Comparison of ENCODE assay signal across 26 mouse cellular contexts in genomic region chr9:70088786-70089096, GRCm38 (mm10). TPM values are rescaled to one million over a fixed set of nuclear protein-coding genes. Genes with fewer than 3 reads are reported as not detected.
A peak's percentile ranks its signal among the peaks of the same experiment; 100 is the strongest.
DNase-seq lines count a peak whose midpoint lies in the region; ATAC-seq and TF ChIP-seq lines count a peak whose summit lies in the region.
"Had no signal": no experiment of that assay in that cellular context is flagged by ENCODE, and none has a peak within 500 bp of the region (broad histone marks: within the 10 kb centered on the region; RNA-seq: fewer than 3 reads in every experiment).

No protein-coding gene starts in this region.

- H3K4me1 ChIP-seq in heart, postnatal 0 days (ENCODE audit: control insufficient read depth, insufficient read depth) = no peaks in the 10 kb centered on the region
- H3K4me1 ChIP-seq in lung, embryonic 14.5 days (ENCODE audit: insufficient read depth) = peaks cover 4% of the 10 kb centered on the region; the same call in 1 of the 2 replicates
- H3K4me1 ChIP-seq in E14TG2a.4 (replicated peaks; ENCODE audit: low read depth, low read length) = peaks cover 48% of the 10 kb centered on the region
- peaks cover 11% of the 10 kb centered on the region for H3K4me1 ChIP-seq in embryonic facial prominence, embryonic 15.5 days

- intact Hi-C loops in left cerebral cortex, postnatal 4 days (cut with DNase I) = no loop called here

- no peak overlapping the region for H3K27ac ChIP-seq in heart, postnatal 0 days (ENCODE audit: low read depth)
- peak overlapping the region; percentile 42; the same call in 1 of the 2 replicates for H3K27ac ChIP-seq in lung, embryonic 14.5 days (ENCODE audit: low read depth)
- H3K27ac ChIP-seq in embryonic facial prominence, embryonic 15.5 days (replicated peaks) = no peak overlapping the region
- H3K27ac ChIP-seq: forebrain, embryonic 13.5 days; hindbrain, embryonic 13.5 days; limb, embryonic 12.5 days; midbrain, embryonic 13.5 days; neural tube, embryonic 13.5 days had no signal

- no peaks in the 10 kb centered on the region for H3K27me3 ChIP-seq in heart, postnatal 0 days (ENCODE audit: control insufficient read depth, insufficient read depth, low read length)
- H3K27me3 ChIP-seq in lung, embryonic 14.5 days (ENCODE audit: insufficient read depth, low read length) = no peaks in the 10 kb centered on the region
- no peaks in the 10 kb centered on the region for H3K27me3 ChIP-seq in E14TG2a.4 (ENCODE audit: insufficient read depth, low read length)
- H3K27me3 ChIP-seq in embryonic facial prominence, embryonic 15.5 days = no peaks in the 10 kb centered on the region
- H3K27me3 ChIP-seq: forebrain, embryonic 13.5 days; hindbrain, embryonic 13.5 days; limb, embryonic 12.5 days; midbrain, embryonic 13.5 days; neural tube, embryonic 13.5 days had no signal

- H3K4me2 ChIP-seq in heart, postnatal 0 days (ENCODE audit: low read depth, low read length) = 0 out of 2 replicates have a peak overlapping the region, but pooled peaks have one; percentile 12
- no peak overlapping the region for H3K4me2 ChIP-seq in lung, embryonic 14.5 days
- H3K4me2 ChIP-seq in embryonic facial prominence, embryonic 15.5 days (replicated peaks) = no peak overlapping the region
- H3K4me2 ChIP-seq: forebrain, embryonic 13.5 days; heart, embryonic 11.5 days; hindbrain, embryonic 13.5 days; limb, embryonic 12.5 days; liver, embryonic 11.5 days; midbrain, embryonic 13.5 days; neural tube, embryonic 13.5 days had no signal

- 68% methylated on average over 6 of the region's 6 CpGs for WGBS in heart, postnatal 0 days
- WGBS in lung, embryonic 14.5 days = 46% methylated on average over 6 of the region's 6 CpGs
- 59% methylated on average over 6 of the region's 6 CpGs for WGBS in embryonic facial prominence, embryonic 15.5 days

- H3K36me3 ChIP-seq in heart, postnatal 0 days (replicated peaks; ENCODE audit: control insufficient read depth, insufficient read depth, low read length) = no peaks in the 10 kb centered on the region
- no peaks in the 10 kb centered on the region for H3K36me3 ChIP-seq in lung, embryonic 14.5 days (ENCODE audit: insufficient read depth)
- peaks cover 12% of the 10 kb centered on the region; the same call in 1 of the 2 replicates for H3K36me3 ChIP-seq in E14TG2a.4 (ENCODE audit: insufficient read depth, low read length)
- no peaks in the 10 kb centered on the region for H3K36me3 ChIP-seq in embryonic facial prominence, embryonic 15.5 days
- H3K36me3 ChIP-seq: hindbrain, embryonic 13.5 days; limb, embryonic 12.5 days; midbrain, embryonic 13.5 days; neural tube, embryonic 13.5 days had no signal

- ATAC-seq in heart, postnatal 0 days (ENCODE audit: insufficient read depth, low read depth) = no peak
- ATAC-seq in lung, embryonic 14.5 days (ENCODE audit: insufficient read depth) = 0 out of 2 replicates have a peak, but pooled peaks have one; percentile 39
- 0 out of 2 replicates have a peak, but pooled peaks have one; percentile 7 for ATAC-seq in embryonic facial prominence, embryonic 15.5 days (ENCODE audit: insufficient number of reproducible peaks, low FRiP score, low TSS enrichment, low read depth)
- ATAC-seq: forebrain, embryonic 13.5 days; midbrain, embryonic 13.5 days had no signal

- no peak for DNase-seq in heart, postnatal 0 days (ENCODE audit: low spot score)
- DNase-seq in heart, adult 18-20 months = no peak
- DNase-seq in lung, embryonic 14.5 days = no peak
- DNase-seq in lung, postnatal 36 days = no peak
- no peak for DNase-seq in left cerebral cortex, postnatal 4 days
- DNase-seq: cerebellum, adult 11-12 months; cerebellum, adult 9-11 months; embryo, embryonic 11 days; kidney, adult 9 months had no signal

- H3K4me3 ChIP-seq in heart, postnatal 0 days (ENCODE audit: low read depth, low read length) = no peak overlapping the region
- H3K4me3 ChIP-seq in lung, embryonic 14.5 days (ENCODE audit: low read depth, low read length) = no peak overlapping the region
- peak overlapping the region; percentile 24 for H3K4me3 ChIP-seq in E14TG2a.4 (replicated peaks; ENCODE audit: low read length)
- no peak overlapping the region for H3K4me3 ChIP-seq in embryonic facial prominence, embryonic 15.5 days (replicated peaks)
- H3K4me3 ChIP-seq: forebrain, embryonic 13.5 days; hindbrain, embryonic 13.5 days; limb, embryonic 12.5 days; midbrain, embryonic 13.5 days; neural tube, embryonic 13.5 days had no signal

- no peak for TF ChIP-seq EP300 in heart, postnatal 0 days (IDR thresholded peaks at IDR 0.05; ENCODE audit: low read depth)

- H3K9ac ChIP-seq in heart, postnatal 0 days (replicated peaks; ENCODE audit: low read depth, low read length) = no peak overlapping the region
- no peak overlapping the region for H3K9ac ChIP-seq in lung, embryonic 14.5 days
- no peak overlapping the region for H3K9ac ChIP-seq in embryonic facial prominence, embryonic 15.5 days
- H3K9ac ChIP-seq: forebrain, embryonic 13.5 days; hindbrain, embryonic 13.5 days; limb, embryonic 12.5 days; midbrain, embryonic 13.5 days; neural tube, embryonic 13.5 days had no signal

- TF ChIP-seq CTCF in heart, postnatal 0 days (IDR thresholded peaks at IDR 0.05; ENCODE audit: low read depth) = no peak
- TF ChIP-seq CTCF in lung, embryonic 14.5 days (IDR thresholded peaks at IDR 0.05; ENCODE audit: low read depth) = no peak
- TF ChIP-seq CTCF in E14TG2a.4 (conservative IDR thresholded peaks at IDR 0.05; ENCODE audit: low read length) = no peak

- H3K9me3 ChIP-seq in heart, postnatal 0 days (replicated peaks; ENCODE audit: control insufficient read depth, low read length) = no peaks in the 10 kb centered on the region
- H3K9me3 ChIP-seq in lung, embryonic 14.5 days (ENCODE audit: low read depth, low read length) = no peaks in the 10 kb centered on the region
- peaks cover 19% of the 10 kb centered on the region for H3K9me3 ChIP-seq in E14TG2a.4 (ENCODE audit: low read length)
- no peaks in the 10 kb centered on the region for H3K9me3 ChIP-seq in embryonic facial prominence, embryonic 15.5 days (replicated peaks)
- H3K9me3 ChIP-seq: forebrain, embryonic 13.5 days; hindbrain, embryonic 13.5 days; limb, embryonic 12.5 days; midbrain, embryonic 13.5 days; neural tube, embryonic 13.5 days had no signal

RNA-seq across cellular contexts. Expression of gene Gcnt3, which starts 50.9 kb away (rescaled TPM):
- total RNA-seq in heart, postnatal 0 days (2014; rRNA removed; ENCODE audit: low replicate concordance) = not detected in 2 replicates
- 0.04 TPM in 1 of 2 replicates, not detected in the other for polyA plus RNA-seq in heart, postnatal 0 days (2015; fragmentation: Nextera tagmentation; extraction: Ambion mirVana)
- not detected for total RNA-seq in heart, adult 18-20 months (2021)
- 0.18 and 0.21 TPM in 2 replicates for polyA plus RNA-seq in lung, embryonic 14.5 days (2014; fragmentation: Nextera tagmentation; extraction: Ambion mirVana)
- 0.16 and 0.23 TPM in 2 replicates for polyA plus RNA-seq in embryonic facial prominence, embryonic 15.5 days (2015; fragmentation: Nextera tagmentation; extraction: Ambion mirVana)
- not detected for total RNA-seq in left cerebral cortex, postnatal 4 days (2021)
- total RNA-seq: adrenal gland, adult 18-20 months; adrenal gland, postnatal 25 days; gastrocnemius, postnatal 10 days; heart, postnatal 4 days; left cerebral cortex, postnatal 10 days; megakaryocyte-erythroid progenitor cell, adult 5-6 weeks had no signal
- polyA plus RNA-seq: forebrain, embryonic 13.5 days; gonadal fat pad, adult 2 months; heart, embryonic 11.5 days; hindbrain, embryonic 13.5 days; limb, embryonic 12.5 days; liver, embryonic 11.5 days; midbrain, embryonic 13.5 days; neural tube, embryonic 13.5 days; spleen, adult 2 months had no signal

RNA-seq across cellular contexts. Expression of gene Fam81a, which starts 53.6 kb away (rescaled TPM):
- total RNA-seq in heart, postnatal 0 days (2014; rRNA removed; ENCODE audit: low replicate concordance) = 24.8 and 28.2 TPM in 2 replicates
- polyA plus RNA-seq in heart, postnatal 0 days (2015; fragmentation: Nextera tagmentation; extraction: Ambion mirVana) = 19.8 and 22.3 TPM in 2 replicates
- 10 to 100 TPM; 32.8 to 34.6 TPM for total RNA-seq in heart, adult 18-20 months (2021)
- polyA plus RNA-seq in lung, embryonic 14.5 days (2014; fragmentation: Nextera tagmentation; extraction: Ambion mirVana) = 4.2 and 6.0 TPM in 2 replicates
- polyA plus RNA-seq in embryonic facial prominence, embryonic 15.5 days (2015; fragmentation: Nextera tagmentation; extraction: Ambion mirVana) = 12.5 and 13.8 TPM in 2 replicates
- total RNA-seq in left cerebral cortex, postnatal 4 days (2021) = 10 to 100 TPM; 61.8 to 65.9 TPM
- total RNA-seq: megakaryocyte-erythroid progenitor cell, adult 5-6 weeks had no signal
